Mouse (Mus musculus) CD4-positive, CD25-positive, alpha-beta regulatory T cell, adult 2 months (primary cell): ENCODE results near the gene Ifngr2.
"Not testable (repeated sequence)": the region's sequence is repeated elsewhere in the genome, so short reads cannot be mapped to it uniquely, and the experiment has no call there.

Source experiments
- DNase-seq: peaks from one replicate; pipeline ENCODE4 v3.0.0-alpha.2; 2012; ENCODE audit warnings: low read depth, low spot score

Ifngr2 gene

DNA sequence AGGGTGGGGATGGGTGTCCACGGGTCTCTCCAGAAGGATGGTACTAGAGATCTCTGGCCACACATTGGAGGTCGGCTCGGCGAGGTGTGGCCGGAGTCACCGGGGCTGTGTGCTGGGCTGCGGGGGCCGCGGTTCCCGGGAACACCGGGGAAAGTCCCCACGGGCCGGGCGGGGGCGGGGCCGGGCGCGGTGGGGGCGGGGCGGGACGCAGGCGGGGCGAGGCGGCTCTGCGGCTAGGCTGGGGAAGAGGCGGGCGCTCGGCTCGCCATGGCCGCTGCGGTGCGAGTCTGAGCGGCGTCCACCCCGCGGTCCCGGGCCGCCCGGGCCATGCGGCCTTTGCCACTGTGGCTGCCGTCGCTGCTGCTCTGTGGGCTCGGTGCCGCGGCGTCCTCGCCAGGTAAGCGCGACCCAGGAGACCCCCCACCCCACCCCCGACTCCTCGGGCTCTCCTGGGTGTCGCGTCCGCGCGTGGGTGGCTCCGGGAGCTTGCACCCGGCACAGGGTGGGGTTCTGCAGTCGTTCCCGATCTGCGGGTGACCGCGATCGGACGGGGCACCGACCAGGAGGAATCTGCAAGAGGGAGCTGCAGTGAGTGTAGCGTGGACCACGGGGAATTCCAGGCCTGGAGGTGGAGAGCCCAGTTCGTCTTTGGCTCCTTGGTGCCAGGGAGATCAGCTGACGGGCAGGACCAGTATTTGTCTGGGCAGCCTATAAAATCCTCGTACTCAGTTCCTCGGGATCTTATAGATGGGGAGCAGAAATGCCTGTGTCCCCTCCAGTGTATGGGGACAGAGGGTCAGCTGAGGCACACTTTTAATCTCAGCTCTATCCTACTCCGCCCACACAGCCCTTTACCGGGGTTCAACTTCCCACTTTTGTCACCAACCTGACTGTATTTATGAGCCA, at the start of gene Ifngr2:
TSS of gene Ifngr2 (plus strand) at position 237 of the 906 bp plus-strand sequence.
- peak; percentile 75 for DNase-seq

DNA sequence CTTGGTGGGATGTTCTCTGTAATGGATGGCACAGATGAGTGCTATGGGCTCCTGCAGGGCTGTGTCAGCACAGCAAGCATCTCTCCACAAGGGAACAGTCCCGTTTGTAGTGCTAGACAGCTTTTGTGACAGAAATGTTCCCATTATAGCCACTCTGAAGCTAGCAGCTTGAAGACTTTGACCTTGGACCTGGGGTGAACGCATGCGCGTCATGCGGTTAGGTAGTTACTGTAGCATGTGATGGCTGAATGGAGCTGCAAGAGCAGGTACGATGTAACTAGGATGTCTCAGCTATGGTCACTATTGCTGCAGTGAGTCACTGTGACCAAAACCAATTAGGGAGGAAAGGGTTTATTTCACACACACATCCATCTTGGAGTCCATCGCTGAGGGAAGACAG, 48.8 kb upstream of the Ifngr2 start:
- no peak for DNase-seq

GRCm38 (mm10) chr16:91504701-91505100, 42.2 kb upstream of the Ifngr2 start:
- DNase-seq, result no peak

DNA sequence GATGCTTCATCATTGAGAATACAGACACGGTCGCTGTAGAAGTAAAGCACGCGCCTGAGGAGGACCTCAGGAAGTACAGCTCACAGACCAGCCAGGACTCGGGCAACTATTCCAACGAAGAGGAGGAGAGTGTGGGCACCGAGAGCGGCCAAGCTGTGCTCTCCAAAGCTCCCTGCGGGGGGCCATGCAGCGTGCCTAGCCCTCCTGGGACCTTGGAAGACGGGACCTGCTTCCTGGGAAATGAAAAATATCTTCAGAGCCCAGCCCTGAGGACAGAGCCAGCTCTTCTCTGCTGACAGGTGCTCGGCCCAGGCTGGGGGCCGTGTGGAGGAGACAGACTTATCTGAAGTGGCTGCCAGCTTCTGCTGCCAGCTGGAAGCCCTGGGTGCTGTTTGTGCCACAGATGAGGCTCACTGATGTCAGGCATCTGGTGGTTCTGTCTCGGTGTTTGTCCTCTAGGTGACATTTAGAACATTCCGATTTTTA, 41.7 kb upstream of the Ifngr2 start:
- no peak for DNase-seq

- DNase-seq, result no peak
Observed at GRCm38 (mm10) chr16:91506396-91506795, 40.5 kb upstream of the Ifngr2 start.

DNA sequence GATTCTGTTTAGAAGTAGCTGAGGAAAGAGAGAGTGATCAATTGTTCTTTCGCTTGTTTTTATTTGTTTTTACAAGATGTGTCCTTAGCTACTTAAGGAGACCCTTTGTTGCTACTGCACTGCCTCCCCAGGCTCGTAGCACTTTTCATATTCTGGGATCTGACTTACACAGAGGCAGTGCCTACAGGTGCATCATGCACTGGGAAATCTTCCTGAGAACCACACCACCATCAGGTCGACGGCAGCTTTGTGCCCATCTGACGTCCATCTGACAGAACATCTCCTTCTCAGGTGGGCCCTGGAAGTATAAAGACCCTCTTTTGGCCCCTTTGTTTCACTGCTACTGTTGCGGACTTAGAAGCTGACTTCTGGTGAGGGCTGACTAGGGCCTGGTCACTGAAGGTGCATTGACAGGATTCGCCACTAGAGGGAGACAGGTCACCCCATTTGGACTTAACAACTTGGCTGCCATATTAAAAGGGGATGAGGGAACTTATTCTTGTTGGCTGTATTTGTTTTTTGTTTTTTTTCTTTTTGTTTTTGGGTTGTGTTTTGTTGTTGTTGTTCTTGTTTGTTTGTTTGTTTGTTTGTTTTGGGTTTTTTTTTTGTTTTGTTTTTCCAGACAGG, 34.6 kb upstream of the Ifngr2 start:
- DNase-seq, result peak; percentile 90

DNA sequence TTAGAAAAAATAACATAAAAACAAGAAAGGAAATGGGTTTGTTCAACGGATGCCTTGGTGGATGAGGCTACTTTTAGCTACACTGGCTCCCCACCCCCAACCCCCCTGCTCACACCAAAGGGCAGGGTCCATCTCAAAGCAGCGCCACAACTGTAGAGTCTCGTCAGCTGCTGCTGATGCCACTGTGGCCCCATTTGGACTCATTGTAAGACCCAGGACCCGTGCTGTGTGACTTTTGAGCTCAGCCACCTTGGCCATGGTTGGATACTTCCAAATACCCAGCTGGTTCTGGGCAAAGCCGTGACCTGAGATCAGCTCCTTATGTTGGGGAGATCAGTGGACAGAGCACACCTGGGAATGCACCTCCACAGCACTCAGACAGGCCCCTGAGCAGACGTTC, 33.8 kb upstream of the Ifngr2 start:
- DNase-seq, result no peak

- DNase-seq, result no peak
Observed at GRCm38 (mm10) chr16:91517020-91517419, 29.9 kb upstream of the Ifngr2 start.

GRCm38 (mm10) chr16:91522040-91522439, 24.8 kb upstream of the Ifngr2 start:
- no peak for DNase-seq

DNA sequence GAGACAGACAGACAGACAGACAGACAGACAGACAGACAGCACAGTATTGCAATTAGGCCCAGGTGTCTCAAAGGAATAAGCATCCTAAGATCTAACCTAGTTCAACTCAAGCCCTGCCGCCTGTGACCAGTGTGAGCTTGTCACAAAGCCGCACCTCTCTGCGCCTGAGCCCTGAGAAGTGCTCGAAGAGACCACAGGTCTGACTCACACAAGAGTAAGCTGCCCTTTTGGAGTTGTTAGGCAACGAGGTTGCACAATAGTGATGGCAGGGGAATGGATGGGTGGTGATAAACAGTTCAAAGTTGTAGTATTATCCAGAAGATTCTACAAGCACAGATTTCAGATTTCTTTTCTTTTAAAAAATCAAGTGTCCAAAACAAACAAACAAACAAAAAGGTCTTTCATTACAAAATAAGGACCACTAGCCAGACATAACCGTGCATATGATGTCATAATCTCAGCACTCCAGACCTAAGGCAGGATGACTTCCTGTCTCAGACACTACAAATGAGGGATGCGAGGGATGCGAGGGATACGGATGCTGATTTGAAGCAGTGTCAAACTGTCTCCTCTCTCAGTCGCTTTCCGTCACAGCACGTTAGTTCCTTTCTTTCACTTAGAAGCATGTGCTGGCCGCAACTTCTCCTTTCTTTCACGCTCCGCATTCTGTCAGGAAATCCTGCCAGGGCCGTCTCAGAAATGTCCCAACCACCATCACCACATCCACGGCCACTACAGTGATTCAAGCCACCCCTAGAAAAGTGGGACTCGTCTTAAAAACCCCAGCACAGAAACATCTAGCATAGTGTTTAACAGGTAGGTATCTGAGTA, 24.2 kb upstream of the Ifngr2 start:
- peak; percentile 48 for DNase-seq

DNA sequence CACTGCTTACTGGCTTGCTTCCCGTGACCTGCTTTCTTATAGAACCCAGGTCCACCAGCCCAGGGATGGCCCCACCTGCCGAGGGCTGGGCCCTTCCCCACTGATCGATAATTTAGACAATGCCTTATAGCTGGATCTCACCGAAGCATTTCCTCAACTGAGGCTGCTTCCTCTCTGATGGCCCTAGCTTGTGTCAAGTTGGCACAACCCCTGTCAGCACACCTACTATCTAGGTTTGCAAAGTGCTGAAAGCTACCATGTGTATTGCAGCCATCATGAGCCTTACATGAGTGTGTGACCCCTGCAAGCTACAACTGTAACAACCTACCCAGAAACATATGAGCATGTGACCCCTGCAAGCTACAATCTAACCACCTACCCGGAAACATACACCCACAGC, 22.7 kb upstream of the Ifngr2 start:
- no peak for DNase-seq

GRCm38 (mm10) chr16:91526274-91526673, 20.6 kb upstream of the Ifngr2 start:
- no peak for DNase-seq

DNA sequence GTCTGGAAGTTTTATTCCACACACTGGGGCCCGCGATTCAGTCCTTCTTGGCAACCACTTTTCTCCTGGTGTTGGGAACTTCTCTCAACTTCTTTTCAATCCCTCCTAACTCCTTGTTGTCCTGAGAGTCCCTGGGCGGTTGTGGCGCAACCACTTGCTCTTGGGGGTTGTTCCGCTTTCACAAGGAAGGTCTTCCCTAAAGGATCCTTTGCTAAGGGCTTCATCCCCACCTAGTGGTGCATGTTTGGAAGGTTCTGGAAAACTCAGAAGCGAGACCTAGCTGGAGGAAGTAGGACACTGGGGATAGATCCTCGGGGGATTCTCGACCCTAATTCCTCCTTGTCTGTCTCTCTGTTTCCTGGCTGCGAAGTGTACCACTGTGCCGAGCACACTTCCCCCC, 19.8 kb upstream of the Ifngr2 start:
- no peak for DNase-seq

DNA sequence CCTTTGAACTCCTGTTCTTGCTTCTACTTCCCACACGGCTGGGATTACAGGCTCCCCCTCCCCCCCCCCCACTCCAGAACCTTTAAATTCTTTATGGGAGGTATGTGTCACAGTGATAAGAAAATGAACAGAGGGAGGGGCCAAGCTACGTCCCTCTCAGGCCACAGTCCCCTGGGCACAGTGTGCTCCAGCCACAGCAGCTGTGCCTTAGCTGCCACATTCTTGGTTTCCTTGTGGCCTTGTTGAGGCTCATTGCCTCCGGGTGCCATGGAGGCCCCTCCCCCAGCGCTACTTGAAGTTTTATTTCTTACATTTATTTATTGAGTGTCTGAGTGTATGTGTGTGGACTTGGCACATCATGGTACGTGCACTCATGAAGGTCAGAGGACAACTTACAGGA, 19.4 kb upstream of the Ifngr2 start:
- no peak for DNase-seq

DNA sequence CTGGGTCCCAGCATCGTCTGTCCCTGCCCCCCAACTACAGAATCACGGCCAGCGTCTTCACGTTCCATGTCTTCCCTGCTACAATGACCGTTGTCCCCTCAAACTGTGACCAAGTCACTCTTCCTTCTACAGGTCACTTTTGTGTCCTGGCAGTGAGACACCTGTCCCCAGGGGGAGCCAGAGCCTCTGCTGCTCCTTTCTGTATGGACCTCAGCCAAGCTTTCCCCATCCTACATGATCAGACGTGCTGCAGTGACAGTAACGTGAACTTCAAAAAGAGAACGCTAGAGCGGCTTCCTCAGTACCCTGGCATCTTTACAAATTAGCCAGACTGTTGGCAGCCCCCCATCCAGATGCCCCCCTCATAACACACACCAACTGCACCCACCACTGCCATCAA, 18.3 kb upstream of the Ifngr2 start:
- no peak for DNase-seq

DNA sequence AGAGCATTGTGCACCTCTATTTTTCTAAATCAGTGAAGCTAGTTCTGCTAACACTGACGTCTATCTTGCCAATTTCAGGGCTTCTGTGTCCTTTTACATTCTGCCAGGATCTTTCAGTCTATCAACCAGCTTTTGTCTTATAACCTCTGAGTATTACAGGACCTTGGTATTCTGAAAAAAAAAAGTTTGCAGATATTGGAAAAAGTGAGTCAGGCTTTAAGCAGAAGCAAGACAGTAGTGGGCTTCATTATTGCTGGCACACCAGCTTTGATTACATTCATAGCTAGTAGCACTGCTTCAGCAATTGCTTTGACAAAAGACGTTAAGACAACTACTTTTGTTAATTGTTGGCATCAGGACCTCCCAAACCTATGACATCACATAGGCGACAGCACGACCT, 16.0 kb upstream of the Ifngr2 start:
- not testable (repeated sequence) for DNase-seq

DNA sequence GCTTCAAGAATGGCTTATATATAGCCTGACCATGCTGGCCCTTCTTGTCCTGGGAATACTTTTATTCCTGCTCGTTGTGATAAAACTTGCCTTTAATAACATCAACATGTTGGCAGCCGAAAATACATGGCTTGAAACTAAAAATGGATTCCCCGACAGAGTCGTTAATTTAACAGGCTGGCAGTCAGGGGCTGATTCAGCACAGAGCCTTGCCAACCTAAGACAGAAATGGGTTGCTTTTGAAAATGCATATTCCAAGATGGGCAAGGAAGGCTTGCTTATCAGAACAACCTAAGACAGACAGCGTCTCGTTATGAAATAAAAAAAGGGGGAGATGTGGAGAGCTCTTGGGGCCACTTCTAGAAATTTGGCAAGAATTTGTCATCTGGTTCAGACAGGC, 15.0 kb upstream of the Ifngr2 start:
- DNase-seq, result no peak

DNA sequence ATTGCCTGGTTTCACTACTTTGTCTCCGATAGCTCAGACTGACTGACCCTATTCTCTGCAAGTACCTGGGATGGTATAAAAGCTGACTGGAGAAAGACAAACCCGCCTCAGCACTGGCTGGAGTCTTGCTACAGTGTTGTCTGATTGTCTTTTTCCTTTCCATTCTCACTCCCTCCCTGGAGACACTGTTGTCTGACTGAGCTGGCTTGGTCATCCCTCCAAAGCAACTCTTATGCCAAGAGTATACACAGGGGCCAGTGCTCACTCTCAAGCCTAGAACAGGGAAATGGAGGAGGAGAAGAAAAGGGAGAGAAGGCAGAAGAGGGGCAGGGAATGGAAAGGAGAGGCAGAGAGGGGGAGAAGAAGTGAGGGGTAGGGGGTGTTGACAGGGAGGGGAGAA, 14.4 kb upstream of the Ifngr2 start:
- no peak for DNase-seq

GRCm38 (mm10) chr16:91533097-91534001, 13.5 kb upstream of the Ifngr2 start:
- peak; percentile 93 for DNase-seq

GRCm38 (mm10) chr16:91534477-91534876, 12.4 kb upstream of the Ifngr2 start:
- peak; percentile 99 for DNase-seq

DNA sequence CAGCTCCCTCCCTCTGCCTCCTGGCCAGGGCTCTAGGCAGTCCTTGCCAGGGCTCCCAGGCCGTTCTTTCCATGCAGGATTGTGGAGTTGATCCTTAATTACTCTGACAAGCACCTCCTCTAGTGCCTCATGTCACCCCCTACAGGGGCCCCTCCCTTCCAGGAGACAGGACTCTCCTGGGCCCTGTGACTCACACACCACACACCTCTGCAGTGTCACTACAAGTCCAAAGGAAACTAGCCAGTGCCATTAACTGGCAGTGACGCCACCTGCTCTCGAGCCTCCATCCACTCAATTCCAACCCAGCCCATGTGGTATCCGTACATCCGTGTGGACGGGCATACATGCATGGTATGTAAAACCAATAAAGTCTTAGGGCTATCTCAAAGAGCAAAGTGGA, 12.0 kb upstream of the Ifngr2 start:
- DNase-seq, result no peak
